Mouse (Mus musculus) brain, adult 2 months (tissue): Measurements from ENCODE around the gene Gm5089.
A peak's percentile ranks its signal among the peaks of the same experiment; 100 is the strongest.

ENCODE experiments used
- DNase-seq: peaks from one replicate; pipeline ENCODE4 v3.0.0; 2011; ENCODE audit warnings: low read depth, low spot score

Gene Gm5089

GRCm38 (mm10) chr14:122450496-122451382 is at the start of gene Gm5089:
TSS of gene Gm5089 (minus strand) at chr14:122451115.
- DNase-seq, result no peak

DNA sequence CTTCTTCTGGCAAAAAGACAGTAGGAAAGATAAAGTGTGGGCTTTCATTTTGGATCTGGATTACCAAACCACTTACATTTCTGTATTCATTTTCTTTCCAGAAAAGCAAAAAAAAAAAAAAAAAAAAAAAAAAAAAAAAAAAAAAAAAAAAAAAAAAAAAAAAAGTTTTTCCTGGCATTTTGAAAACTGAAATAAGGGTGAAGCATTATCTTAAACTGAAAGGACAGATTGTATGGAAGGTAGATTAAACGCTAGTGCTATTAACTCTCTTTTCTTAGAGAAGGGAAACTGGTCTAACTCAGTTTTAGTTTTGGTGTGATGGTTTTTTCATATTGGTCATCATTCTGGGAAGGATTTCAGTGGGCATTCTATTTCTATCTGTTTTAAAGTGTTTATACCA is 41.1 kb upstream of the Gm5089 start:
- DNase-seq, result no peak

DNA sequence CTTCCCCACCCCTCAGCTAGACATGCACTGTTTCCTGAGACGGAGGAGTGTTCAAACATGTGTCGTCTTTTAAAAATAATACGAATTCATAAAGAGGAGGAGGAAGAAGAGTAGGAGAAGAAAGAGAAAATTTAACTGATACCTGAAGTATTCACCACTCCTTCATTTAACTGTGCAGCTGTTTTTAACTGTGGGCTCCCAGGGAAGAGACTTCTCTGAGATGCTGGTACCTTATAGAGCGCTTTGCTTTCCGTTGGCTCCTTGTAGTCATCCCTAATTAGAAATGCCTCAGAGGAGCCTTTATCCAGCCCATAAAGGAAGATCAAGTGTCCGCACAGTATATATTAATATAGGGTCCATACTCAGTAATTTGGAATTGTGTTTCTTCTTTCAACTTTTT is 40.6 kb upstream of the Gm5089 start:
- no peak for DNase-seq

- peak; percentile 54 for DNase-seq
Measured at GRCm38 (mm10) chr14:122490441-122491328, 39.8 kb upstream of the Gm5089 start, which contains the start of gene Gm10837. TSS of gene Gm10837 (plus strand) at chr14:122490586.

DNA sequence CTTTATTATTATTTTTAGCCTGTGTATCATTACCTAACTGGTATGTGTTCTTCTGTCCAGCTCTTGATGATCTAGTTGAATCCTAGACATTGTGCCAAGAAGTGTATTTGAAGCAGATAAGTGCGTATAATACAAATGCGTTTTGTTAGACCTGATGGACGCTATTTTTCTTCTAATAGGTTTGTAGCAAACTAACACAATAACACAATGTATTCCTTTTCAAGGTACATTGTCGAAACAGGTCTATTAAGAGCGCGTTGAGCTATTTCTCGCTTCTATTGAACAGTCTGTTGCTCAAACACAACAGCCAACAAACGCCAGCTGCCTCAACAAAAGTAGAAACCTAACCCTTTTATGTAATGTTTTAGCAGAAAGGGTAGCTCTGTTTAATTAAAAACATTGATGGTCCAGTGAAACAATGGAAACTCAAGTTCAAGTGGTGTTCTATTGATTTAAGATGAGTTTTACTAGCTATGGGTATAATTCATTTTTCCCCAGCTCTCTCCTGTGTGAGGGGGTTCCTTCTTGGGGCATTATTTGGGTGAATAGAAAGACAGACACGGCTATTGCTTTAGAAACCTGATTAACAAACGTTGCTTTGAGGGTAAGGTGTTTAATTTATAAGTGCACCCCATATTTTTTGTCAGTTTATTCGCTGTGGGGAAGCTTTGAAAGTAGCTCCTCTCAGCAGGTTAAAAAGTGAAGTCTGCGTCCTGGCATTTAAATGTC is 38.9 kb upstream of the Gm5089 start:
- peak; percentile 59 for DNase-seq

DNA sequence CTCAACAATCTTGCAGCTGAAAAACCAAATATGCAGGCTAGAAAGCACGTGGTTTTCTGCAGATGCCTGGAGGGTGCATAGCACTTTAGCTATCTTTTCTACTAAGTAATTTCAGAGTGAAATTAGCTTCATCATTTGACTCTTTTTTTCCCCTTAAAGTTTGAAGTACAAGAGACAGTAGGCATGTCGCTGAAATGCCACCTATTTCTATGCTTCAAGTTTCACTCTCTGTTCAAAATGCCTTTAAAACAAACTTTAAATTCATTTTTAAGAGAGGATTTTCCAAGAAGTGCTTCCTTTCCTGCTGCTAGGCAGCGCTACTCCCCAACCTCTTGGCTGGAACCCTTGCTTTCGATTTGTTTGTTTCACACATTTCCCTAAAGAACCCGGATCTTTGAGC is 38.1 kb upstream of the Gm5089 start:
- DNase-seq, result peak; percentile 58

DNA sequence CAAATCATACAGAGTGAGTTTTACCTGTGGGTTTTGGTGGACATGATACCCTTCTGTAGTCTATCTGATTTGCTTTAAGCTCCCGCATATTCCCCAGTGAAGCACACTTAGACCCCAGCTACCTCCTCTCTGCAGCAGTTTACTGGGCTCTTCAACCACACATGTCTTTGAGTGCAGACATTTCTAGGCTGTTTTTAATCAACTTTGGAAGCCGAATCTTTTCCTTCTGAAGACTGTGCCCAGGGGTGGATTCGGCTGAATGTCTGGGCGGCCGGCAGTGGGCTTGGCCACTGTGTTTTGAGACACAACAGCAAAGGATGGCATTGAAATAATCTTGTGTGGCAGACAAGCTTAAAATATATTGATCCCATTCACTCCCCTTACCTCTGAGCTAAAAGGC is 36.5 kb upstream of the Gm5089 start:
- peak; percentile 22 for DNase-seq

- DNase-seq, result no peak
Measured at GRCm38 (mm10) chr14:122486611-122487010, 35.7 kb upstream of the Gm5089 start.

- DNase-seq, result peak; percentile 45
Measured at GRCm38 (mm10) chr14:122485635-122486181, 34.8 kb upstream of the Gm5089 start.

DNA sequence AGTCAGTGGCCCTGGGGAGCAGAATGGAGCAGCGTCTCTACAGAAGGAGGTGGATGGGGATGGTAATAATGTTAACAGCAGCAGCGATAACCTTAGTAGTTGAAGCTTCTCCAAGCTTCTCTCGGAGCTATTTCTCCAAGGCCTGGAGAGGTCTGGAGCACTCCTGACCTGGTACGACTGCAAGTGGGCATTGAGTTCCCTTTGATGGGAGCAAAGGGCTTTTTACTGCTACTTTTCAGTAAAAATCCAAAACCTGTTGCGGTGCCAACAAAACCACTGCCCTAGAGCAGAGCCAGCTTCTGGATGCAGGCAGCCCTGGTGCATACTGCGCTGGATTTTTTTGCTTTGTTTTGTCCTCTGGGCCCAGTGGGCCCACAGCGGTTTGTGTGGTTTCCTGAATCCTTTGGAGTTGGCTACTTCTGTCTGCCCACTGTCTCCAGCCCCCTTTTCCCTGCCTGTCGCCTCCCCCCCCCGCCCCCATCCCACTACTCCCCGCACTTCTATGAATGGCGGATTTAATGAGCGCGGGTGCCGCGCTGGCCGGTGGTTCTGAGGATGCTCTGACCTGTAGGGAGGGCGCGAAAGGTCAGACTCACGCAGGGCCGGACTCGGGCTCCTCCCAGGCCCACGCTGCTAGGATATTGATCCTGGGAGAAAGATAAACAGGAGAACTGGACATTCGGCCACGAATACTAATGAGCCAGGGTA is 34.1 kb upstream of the Gm5089 start:
- DNase-seq, result peak; percentile 67

- DNase-seq, result no peak
Measured at GRCm38 (mm10) chr14:122484458-122484843, 33.5 kb upstream of the Gm5089 start.

DNA sequence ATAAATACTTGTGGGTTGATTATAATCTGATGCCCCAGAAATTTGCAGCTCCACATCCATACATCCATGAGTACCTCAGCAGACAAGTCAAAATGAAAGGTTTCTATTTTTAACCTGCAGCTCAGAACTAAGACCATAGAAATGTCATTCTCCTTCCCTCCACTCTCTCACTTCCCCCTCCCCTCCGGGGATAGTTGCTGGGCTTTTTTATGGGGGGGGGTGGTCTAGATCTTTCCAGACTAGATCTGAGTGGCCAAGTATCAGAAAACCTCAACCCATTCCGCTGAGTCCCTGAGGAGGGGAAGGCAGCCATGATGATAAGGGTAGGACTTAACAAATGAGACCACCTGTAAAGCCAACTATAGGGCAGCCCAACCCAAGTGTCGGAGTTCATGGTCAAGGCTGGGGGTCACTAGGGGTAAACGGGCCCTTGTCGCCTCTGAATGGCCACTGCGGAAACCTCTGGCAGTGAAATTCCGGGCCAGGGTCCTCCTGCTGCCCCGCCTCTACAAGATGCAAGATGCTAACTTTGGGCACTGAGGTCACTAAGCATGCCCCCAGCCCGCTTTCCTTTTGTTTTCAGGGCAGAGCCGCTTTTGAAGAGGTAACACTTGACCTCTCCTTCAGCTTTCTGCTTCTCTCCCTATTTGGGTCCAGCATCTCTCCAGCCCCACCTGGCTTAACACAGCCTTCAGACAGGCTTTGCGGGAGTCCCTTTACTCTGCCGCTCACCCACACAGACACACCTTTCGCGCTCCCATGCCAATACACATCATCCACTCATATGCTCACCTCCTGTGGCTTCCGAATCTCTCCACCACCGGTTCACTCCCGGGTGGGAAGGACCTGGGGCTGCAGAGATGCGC is 32.9 kb upstream of the Gm5089 start:
- peak; percentile 89 for DNase-seq

DNA sequence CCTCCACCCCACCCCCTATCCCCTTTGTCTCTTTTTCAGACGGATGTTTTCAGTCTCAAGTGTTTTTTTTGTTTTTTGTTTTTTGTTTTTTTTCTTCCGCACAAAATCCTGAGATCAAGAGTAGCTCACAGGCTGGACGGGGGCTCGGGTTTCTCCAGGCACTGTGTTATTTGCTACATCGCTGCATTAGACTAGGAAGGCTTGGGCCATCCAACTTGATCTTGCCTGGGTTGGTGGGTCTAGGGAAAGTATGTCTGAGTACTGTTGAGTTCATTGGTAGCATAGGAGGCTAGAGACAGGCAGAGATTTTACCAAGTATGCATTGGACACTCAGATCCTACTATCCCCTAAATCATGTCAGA is 32.1 kb upstream of the Gm5089 start:
- DNase-seq, result no peak

DNA sequence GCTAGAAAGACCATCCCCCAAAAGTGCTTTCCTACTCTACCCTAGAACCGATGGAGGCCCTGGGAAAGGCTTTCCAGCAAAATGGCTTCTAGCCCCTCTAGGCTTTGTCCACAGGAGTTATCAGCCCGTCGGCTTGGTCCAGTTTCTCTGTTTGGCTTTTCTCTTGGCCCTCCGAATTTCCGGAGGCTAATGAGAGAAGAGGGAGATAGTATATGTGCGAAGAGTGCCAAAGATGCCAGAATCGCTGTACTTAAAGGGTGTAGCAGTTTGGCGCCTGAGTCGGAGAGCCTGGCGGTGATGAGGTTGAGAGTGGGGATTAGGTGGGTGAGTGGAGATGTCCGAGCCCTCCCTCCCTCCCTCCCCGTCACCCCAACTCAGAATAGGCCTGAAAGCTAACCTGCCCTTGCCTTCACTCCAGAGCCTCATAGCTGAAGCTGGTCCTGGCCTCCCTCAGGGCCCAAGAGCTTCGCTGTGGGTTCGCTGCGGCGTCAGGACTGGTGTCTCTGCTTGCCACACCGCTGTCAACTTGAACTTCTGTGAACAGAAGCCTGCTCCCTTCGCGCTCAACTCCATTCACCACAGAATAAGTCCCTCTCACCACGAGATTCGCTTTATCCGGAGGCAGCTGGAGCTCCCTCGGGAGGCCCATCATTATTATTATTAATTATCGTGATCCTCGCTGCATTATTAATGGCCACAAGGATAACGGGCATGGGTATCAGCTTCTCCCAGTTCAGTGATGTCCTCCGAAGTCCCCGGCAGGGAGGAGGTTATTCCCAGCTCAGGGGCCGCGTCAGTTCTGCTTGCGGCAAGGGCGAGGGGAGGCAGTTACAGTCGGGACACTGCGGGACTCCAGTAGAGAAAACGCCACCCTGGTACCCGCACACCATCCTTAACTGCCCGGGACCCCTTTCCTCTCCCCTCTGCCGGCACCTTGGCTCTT is 31.4 kb upstream of the Gm5089 start:
- peak; percentile 60 for DNase-seq

DNA sequence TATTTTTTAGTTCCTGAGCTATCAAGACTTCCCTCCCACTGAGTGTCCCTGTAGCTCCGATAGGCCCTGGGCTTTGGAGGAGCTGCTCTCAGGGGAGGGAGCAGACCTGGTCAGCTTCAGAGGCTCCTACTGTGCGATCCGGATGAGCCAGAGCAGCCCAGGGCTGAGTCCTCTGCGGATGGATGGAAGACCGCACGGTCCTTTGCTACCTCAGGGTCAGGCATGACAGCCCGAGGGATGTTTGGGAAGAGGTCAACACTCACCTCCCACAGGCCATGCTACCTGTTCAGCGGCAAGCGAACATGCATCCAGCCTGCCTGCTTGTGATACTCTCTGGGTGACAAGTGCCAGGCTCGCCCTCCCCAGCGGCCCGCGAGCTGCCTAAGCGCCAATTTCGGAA is 30.3 kb upstream of the Gm5089 start:
- DNase-seq, result peak; percentile 65

GRCm38 (mm10) chr14:122480355-122480754 is 29.4 kb upstream of the Gm5089 start:
- peak; percentile 44 for DNase-seq

- no peak for DNase-seq
Measured at GRCm38 (mm10) chr14:122479461-122480109, 28.7 kb upstream of the Gm5089 start.

DNA sequence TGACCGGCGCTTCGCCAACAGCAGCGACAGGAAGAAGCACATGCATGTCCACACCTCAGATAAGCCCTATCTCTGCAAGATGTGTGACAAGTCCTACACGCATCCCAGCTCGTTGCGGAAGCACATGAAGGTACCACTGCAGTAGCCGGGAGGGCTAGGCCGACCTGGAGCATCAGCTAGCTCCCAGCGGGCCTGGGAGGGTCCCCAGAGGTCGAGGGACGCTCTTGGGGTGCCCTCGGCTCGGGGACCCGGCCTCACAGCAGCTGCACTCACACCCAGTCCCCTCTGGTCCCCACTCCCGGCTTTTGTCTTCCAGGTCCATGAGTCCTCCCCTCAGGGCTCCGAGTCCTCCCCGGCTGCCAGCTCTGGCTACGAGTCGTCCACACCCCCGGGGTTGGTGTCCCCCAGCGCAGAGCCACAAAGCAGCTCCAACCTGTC is 27.7 kb upstream of the Gm5089 start:
- no peak for DNase-seq
